Mouse (Mus musculus) mouse embryonic stem cell (cell line): ENCODE measurements around the gene Gpx7.

ENCODE experiments used
- in situ Hi-C, 2 experiments: fragments of 300-500 bp; cut with MboI; formaldehyde crosslinking; loops; 1 replicate in 1 of 2; 3 replicates in 1 of 2; pipeline ENCODE4 v1.14.3; 2019 to 2020; ENCODE audit warnings: low sequenced_read_pairs in 2 of 2, low pct_unique_long_range_greater_than_20kb in 1 of 2, mixed read lengths in 1 of 2; ENCODE audit not compliant: unreplicated experiment in 1 of 2

Gpx7 gene

GRCm38 (mm10) chr4:108400395-108400794 lies 6.4 kb downstream of the Gpx7 start:
- in situ Hi-C loops = no loop called here

GRCm38 (mm10) chr4:108394236-108394635 lies 12.5 kb downstream of the Gpx7 start:
- in situ Hi-C loops = no loop called here

DNA sequence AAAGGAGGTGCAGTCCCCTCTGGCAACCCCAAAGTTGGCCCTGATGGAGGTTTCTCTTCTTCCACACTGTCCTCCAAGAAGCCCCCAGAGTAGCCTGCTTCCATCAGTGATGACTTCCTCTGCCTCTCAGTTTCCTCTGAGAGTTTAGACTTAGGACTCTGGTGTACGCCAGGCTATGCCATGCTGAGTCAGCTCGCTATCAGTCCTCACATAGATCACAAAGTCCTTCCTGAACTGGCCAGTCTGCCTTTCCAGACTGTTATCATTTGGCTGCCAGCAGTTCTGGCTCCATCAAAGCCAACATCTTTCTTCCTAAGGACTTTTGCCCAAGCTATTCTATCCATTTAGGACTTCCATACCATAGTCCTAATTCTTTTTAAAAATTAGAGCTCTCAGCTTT lies 14.2 kb downstream of the Gpx7 start:
- in situ Hi-C loops = no loop called here

DNA sequence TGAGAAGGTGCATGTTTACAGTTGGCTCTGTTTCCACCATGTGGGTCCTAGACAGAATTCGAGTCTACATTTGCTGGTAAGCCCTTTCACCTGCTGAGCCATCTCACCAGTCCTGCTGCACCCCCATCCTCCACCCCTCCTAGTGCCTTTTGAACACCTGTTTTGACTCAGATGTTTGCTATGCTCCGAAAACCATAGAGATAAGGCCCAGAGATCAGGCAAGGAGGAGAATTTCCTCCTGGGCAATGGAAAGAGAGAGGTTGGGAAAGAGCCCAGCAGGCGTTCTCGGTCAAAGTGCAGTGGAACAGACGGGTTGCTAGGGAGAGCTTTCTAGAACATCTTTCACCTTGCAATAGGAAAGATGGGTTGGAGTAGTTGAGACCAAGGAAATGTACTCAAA lies 15.6 kb downstream of the Gpx7 start:
- in situ Hi-C loops = no loop called here

- in situ Hi-C loops = no loop called here
Observed at GRCm38 (mm10) chr4:108388741-108389140, 18.0 kb downstream of the Gpx7 start.

- in situ Hi-C loops = no loop called here
Observed at GRCm38 (mm10) chr4:108387681-108388253, 19.0 kb downstream of the Gpx7 start.

DNA sequence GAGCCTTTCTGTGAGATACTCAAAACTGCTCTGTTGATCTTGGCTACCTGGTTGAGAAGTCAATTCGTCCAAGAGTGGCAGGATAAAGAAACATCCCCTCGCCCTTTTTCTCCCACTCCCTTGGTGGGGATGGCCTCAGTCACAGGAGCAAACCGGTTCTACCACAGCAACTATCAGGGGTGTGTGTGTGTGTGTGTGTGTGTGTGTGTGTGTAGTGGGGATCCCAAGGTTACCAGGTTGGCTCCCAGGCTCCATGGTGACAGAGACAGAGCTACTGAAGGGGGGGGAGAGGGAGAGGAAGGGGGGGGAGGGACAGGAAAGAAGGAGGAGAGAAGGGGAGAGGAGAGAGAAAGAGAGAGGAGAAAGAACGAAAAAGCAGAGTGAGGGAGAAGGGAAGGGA lies 19.7 kb downstream of the Gpx7 start:
- in situ Hi-C loops = no loop called here

DNA sequence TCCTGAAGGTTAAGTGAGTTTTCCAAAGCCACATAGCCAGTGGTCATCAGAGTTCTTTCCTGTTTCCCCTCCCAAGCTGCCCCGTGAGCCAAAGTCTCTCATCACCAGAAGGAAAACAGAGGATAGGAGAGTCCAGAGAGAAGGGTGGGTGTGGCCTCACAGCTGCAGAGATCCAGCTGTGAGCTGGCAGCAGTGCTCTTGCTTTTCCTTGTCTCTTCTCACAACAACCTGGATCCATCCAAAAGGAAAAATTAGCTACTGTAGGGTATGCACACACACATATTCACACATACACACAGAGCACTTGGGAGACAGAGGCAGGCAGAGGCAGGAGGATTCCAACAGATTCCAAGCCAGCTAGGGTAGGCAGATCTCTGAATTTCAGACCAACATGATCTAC lies 20.7 kb downstream of the Gpx7 start:
- in situ Hi-C loops = no loop called here

GRCm38 (mm10) chr4:108383183-108383714 lies 23.5 kb downstream of the Gpx7 start, which contains the start of gene Shisal2a:
Shisal2a (minus strand) TSS chr4:108383349.
- in situ Hi-C loops = no loop called here

GRCm38 (mm10) chr4:108380146-108380545 lies 26.6 kb downstream of the Gpx7 start:
- in situ Hi-C loops = no loop called here

- in situ Hi-C loops = no loop called here
Observed at GRCm38 (mm10) chr4:108379476-108379875, 27.3 kb downstream of the Gpx7 start.

DNA sequence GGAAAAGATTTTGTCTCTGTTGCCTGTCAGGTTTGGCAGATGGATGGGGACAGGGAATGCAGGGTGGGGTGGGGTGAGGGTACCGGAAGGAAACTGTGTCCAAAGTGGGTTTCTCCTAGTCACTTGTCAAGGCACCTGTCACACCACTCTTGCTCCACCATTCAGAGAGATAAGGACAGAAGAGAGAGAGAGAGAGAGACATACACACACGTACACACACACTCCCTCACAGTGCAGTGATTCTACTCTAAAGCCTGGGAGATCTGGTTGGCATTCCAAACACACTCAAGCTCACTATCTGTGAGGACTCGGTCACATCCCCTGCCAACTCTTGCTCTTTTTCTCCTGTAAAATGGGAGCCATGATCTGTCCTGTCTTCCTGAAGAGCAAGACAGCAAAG lies 34.6 kb downstream of the Gpx7 start:
- in situ Hi-C loops = no loop called here

DNA sequence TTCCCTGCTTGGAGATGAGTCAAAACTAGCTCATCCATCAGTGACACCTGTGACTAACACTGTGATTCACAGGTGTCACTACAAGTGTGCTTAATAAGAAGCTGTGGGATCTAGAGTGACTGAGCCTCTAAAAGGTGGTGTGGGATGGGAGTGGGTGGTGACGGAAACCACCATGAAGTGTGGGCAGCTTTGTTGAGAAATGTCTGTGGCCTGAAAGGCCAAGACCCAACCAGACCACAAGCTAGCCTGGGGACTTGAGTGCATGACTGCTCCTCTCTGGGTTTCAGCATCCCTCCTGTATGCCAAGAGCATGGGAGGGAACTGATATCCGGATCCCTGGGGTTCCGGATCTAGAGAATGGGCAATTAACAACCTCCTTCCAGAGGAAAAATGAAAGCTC lies 35.3 kb downstream of the Gpx7 start:
- in situ Hi-C loops = no loop called here

DNA sequence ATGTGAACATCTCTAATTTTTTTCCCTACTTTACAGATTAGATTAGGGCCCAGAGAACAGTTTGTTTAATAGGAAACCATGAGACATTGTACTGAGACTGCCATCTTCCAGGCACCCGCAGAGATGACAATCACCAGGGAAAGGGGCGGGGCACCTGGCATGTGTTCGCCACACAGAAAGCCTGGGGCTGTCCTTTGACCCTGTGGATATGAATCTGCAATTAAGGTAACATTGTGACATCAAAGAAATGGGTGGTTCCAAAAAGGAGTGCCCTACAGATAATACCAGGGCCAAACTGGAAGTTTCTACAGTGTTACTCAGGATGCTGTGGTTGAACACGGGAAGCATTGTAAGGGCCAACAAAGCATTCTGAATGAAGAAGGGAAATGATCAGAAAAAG lies 36.4 kb downstream of the Gpx7 start:
- in situ Hi-C loops = no loop called here

GRCm38 (mm10) chr4:108369254-108369653 lies 37.5 kb downstream of the Gpx7 start:
- in situ Hi-C loops = no loop called here

DNA sequence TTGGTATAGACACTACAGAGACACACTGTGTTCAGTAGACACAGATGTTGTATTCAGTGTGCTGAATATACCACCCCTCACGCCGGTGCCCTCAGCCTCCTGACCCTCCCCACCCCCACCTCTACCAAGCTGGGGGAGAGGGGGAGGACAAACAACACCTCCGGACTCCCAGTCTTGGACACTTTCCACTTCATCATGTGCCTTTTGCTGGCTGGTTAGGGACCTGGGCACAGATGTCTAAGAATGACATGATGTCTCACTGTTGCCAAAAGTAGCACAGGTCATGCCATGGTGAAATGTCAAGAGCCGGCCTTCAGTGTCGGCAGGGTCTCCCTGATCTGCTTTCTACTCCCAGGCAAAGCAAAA lies 42.7 kb downstream of the Gpx7 start:
- in situ Hi-C loops = no loop called here

GRCm38 (mm10) chr4:108363355-108364110 lies 43.2 kb downstream of the Gpx7 start:
- in situ Hi-C loops = no loop called here

DNA sequence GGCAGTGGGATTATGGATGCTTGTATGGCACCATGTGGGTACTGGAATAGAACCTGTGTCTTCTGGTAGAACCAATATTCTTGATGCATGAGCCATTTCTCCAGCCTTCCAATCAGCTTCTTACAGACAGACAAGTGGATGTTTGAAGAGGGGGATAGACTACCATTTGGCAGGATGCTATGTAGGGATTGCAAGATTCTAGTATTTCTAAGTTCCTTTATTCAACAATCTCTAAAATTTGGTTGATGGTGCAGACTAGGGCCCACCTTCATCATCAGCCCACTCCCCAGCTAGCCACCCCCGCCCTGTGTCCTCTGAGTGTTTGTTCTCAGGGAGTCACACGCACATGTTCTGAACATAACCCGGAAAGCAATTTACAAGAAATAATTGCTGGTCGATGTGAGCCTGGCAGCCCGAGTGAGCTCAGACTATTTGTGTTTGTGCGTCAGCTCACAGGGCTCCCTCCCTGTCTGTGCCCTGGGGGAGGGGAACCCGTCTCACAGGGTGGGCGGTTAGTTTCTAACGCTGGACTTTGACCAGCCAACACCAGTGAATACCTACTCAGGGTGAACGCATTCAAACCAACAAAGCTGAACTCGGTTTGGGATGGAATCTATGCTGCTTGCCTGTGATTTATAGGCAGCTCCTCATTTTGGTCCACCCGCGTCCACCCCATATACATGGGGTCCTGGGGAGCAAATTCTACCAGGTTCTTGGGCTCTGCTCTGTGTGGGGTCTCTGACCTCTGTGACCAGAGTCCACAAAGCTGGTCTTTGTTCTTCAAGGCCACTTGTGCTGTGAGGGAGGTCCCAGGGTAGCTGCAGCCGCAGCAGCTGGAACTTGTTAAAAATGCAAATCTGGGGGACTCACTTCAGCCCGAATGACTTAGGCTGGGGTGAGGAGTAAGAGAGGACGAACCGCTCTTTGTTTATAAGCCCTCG lies 44.2 kb downstream of the Gpx7 start:
- in situ Hi-C loops = no loop called here
